Mouse (Mus musculus): ENCODE results near the gene Wdr6.

DNA sequence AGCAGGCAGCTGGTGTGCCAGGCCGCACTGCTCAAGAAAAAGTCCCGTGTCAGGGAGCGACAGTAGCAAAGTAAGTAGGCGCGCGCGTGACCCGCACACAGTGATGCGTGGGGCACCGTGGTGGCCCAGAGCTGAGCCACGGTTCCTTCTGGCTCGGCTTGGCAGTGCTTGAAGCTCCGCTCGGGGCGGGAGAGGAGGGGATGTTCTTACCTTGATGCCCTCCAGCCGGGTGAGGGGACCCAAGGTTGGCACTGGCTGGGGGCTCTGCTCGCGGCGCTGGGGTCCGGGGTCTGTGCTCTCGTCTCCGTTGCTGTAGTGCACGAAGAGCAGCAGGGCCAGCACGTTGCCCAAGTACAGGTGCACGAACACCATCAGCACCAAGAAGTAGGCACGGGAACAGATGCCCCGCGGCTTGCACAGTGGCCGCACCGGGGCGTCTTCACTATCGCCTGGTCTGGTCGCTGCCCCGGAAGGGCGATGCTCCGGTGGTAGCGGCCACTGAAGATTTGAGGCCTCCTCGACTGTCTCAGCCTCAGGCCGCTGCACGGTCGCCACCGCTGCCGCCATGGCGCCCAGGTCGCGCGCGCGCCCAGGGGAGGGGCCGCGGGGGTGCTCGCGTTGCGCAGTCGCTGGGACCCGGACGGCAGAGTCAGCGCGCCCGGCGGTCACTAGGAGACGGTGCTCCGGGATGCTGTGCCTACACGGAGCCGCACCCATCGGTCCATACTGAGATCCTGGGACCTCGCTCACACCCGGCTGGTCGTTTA, 18.6 kb upstream of the Wdr6 start, which contains the start of gene P4htm:
- TF ChIP-seq CTCF (IDR thresholded peaks at IDR 0.05; ENCODE audit: borderline replicate concordance, insufficient read depth, low read depth, low read length) (no peak), POLR2A (IDR thresholded peaks at IDR 0.05; ENCODE audit: borderline replicate concordance, insufficient read depth, low read length) (peak; percentile 80)
